Mouse (Mus musculus): ENCODE results near the gene Nedd8. TPM values are rescaled to one million over a fixed set of nuclear protein-coding genes. Genes with fewer than 3 reads are reported as not detected.

Gene Nedd8
- total RNA-seq, 2 experiments from 2014 or later = 303 to 311 TPM

DNA sequence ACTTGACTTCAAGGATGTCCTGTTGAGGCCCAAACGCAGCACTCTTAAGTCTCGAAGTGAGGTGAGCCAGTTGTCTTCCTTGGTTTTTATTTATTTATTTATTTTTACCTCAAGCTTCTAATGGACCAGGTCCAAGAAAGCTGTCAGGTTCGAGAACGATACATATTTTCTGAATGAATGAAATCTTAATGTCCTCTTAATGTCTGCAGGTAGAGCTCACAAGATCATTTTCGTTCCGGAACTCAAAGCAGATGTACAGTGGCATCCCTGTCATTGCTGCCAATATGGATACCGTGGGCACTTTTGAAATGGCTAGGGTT, 777 bp upstream of the Nedd8 start:
- DNase-seq (ENCODE audit: extremely low spot score in 1 of 2, low spot score in 1 of 2) = no peak

GRCm38 (mm10) chr14:55671486-55671832, 465 bp downstream of the Nedd8 start:
- DNase-seq (ENCODE audit: extremely low spot score in 1 of 2, low spot score in 1 of 2) = no peak

- no peak for DNase-seq (ENCODE audit: extremely low spot score in 1 of 2, low spot score in 1 of 2)
Observed at GRCm38 (mm10) chr14:55660636-55661035, 11.3 kb downstream of the Nedd8 start.

DNA sequence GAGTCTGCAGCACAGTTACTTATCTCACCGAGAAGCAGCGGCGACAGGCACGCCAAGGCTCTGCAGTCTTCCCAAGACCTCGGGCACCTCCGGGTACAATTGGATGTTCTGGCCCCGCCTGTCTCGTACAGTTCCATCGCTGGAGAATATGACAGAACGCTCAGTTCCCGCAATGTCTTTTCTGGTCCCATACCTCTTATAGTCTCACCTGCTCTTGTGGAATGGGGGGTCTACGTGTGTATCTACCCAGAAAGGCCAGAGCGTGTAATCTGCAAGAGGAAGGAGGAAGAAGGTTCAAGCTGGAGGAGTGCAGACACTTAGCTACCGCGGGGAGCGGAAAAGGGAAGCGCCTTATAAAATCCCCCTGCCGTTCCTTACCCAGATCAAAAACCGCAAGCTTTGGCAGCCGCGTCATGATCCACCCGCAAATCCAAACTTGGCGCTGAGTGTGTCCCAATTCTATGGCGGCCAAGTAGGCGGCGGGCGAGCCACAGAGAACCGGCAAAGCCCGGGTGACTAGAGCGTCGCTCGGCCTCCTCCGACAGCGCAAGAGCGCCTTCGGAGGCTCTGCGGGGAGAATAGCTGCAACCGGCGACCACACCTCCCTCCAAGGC, 11.9 kb downstream of the Nedd8 start, which contains the start of gene Mdp1:
Gene Mdp1, minus strand, starts transcription at position 549 of the 614 bp plus-strand sequence.
- peak; percentile 67 to 68 for DNase-seq (ENCODE audit: extremely low spot score in 1 of 2, low spot score in 1 of 2)

DNA sequence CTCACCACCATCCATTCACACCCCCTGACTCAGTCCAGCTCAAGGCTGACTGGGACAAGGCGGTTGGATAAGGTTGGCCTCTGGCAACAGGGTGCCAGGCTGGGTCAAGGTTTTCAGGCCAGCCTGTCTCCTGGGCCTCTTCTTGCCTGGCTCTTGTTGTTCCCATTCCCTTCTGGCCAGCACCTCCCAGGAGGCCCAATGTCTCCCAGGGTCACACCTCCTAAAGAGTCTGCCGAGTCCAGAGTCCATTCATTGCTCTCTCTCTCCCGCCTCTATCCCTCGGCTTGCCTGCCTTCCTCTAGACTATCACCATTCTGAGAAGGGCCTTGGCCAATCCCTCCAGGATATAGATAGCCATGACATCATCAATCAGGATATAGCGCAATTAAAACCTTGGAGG, 13.9 kb downstream of the Nedd8 start:
- DNase-seq (ENCODE audit: extremely low spot score in 1 of 2, low spot score in 1 of 2) = no peak

DNA sequence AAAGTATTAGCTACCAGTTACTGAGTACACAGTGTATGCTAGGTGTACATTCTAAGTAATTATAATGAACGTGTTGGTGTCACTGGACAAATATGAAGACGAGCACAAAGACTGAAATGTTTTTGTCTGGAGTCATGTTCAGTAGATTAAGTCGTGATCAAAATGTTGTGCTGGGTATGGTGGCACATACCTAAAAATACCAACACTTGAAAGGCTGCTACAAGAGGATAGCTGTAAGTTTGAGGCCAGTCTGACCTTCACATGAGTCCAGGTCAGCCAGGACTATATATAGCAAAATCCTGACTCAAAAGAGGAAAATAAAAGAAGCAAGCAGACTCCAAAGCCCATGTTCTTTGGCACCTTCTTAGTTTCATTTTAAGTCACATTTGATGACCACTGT, 15.0 kb downstream of the Nedd8 start:
- DNase-seq (ENCODE audit: extremely low spot score in 1 of 2, low spot score in 1 of 2) = no peak

DNA sequence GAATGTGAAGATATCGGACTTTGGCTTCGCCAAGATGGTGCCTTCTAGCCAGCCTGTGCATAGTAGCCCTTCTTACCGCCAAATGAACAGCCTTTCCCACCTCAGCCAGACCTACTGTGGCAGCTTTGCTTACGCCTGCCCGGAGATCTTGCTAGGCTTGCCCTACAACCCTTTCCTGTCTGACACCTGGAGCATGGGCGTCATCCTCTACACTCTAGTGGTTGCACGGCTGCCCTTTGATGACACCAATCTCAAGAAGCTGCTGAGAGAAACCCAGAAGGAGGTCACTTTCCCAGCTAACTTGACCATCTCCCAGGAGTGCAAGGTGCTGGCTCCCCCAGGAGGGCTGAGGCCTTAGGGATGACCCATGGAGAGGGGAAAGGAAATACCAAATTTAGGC, 20.4 kb downstream of the Nedd8 start:
- DNase-seq (ENCODE audit: extremely low spot score in 1 of 2, low spot score in 1 of 2) = no peak

DNA sequence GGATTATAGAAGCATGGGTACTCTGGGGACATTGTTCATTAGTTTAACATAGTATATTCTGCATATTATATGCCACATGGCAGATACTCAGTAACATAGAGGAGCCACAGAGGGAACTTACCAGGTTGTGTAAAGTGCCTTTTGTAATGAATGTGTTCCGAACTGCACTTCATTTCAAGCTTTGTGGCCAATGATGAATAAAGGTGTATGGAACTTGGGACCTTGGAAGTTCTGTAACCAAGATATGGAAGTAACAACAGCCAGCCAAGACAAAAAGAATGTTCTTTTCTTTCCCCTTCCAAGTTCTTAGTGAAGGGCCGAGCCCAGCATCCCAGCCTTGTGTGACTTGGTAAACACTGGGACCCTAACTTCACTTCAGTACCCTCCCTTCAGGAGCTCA, 22.0 kb downstream of the Nedd8 start, which contains the start of gene Tssk4:
Gene Tssk4, plus strand, starts transcription at position 301 of the 400 bp plus-strand sequence.
- no peak for DNase-seq (ENCODE audit: extremely low spot score in 1 of 2, low spot score in 1 of 2)

- no peak for DNase-seq (ENCODE audit: extremely low spot score in 1 of 2, low spot score in 1 of 2)
Observed at GRCm38 (mm10) chr14:55644261-55644888, 27.5 kb downstream of the Nedd8 start.

DNA sequence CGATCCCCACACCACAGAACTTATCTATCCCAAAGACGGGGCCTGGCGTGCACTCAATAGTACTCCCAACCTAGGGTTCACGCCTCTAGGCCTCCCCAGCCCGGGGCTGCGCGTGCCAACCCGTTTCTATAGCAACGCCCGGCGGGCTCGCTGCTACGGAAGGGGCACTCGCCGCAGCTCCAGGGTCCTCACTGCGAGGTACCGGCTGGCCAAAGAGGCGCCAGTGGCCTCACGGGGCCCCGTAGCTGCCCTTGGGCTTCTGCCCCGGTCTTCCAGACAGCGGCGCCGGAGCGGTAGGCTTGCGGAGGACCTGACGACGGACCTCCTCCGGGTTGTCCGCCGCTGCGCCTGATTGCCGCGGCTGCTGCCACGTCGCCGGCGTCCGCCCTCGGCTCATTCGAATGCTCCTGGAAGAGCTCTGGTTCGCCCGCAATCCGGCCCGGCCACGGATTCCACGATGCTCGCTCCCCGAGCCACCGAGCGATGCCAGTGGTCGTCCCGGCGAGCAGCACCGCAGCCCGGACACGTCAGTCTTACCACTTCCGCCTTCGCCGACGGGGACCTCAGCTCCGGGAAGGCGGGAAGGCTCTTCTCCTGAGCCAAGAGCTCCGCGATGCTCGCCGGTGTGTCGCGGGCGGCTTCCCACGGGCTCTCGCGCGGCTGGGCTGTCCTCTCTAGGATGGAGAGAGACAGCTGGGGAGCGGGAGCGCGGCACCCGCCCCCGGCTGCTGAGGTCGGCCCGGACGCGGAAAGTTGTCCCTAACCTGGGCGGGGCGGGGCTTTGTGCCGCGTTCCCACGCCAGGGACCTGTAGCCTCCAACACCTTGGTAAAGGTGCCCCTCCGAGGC, 28.6 kb downstream of the Nedd8 start, which contains the start of gene Tm9sf1:
Gene Tm9sf1, minus strand, starts transcription at position 747 of the 848 bp plus-strand sequence.
- DNase-seq (ENCODE audit: extremely low spot score in 1 of 2, low spot score in 1 of 2) = peak; percentile 78 to 96

DNA sequence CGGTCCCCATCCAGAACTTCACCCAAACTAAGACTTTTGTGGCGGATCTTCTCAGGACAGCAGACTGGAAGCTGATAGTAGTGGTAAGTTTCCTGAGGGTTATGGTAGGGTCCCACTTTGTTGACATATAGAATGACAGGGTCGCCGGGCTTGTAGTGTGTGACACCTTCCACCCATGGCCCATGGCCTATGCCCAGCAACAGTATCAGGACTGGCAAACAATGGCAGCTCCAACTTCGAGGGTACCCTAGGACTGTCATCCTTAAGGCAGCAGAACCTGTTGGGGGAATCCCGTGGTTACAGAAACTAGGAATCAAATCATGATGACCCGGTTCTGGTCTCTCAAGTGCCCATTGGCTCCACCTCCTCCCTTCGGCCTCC, 29.3 kb downstream of the Nedd8 start:
- no peak for DNase-seq (ENCODE audit: extremely low spot score in 1 of 2, low spot score in 1 of 2)

GRCm38 (mm10) chr14:55641291-55641690, 30.6 kb downstream of the Nedd8 start:
- DNase-seq (ENCODE audit: extremely low spot score in 1 of 2, low spot score in 1 of 2) = no peak

- DNase-seq (ENCODE audit: extremely low spot score in 1 of 2, low spot score in 1 of 2) = no peak
Observed at GRCm38 (mm10) chr14:55640816-55641215, 31.1 kb downstream of the Nedd8 start.

DNA sequence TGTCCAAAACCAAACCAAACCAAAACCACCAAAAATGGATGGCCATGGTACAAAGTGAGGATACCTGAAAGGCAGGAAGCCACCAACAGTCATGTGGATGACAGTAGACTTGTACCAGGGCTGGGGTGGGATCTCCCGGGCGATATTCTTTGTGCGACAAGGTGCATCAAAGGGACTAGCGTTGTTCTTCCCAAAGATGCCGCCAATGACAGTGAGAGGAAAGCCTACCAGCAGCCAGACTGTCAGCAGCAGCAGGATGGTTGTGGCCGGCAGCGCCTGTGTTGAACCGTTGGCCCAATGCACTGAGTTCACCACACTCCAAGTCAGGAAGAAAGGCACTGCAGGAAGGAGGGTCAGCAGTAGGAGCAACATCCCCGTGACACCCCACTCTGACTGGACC, 34.1 kb downstream of the Nedd8 start, which contains the start of gene Gm49378:
Gene Gm49378, minus strand, starts transcription at position 101 of the 400 bp plus-strand sequence.
- DNase-seq (ENCODE audit: extremely low spot score in 1 of 2, low spot score in 1 of 2) = no peak

GRCm38 (mm10) chr14:55635523-55636007, 36.4 kb downstream of the Nedd8 start, which contains the start of gene Ipo4:
Ipo4 (minus strand) TSS chr14:55635957.
- peak; percentile 79 for DNase-seq (ENCODE audit: extremely low spot score in 1 of 2, low spot score in 1 of 2)

- DNase-seq (ENCODE audit: extremely low spot score in 1 of 2, low spot score in 1 of 2) = peak in 1 of 2 experiments; percentile 24
Observed at GRCm38 (mm10) chr14:55634874-55635522, 36.9 kb downstream of the Nedd8 start.

DNA sequence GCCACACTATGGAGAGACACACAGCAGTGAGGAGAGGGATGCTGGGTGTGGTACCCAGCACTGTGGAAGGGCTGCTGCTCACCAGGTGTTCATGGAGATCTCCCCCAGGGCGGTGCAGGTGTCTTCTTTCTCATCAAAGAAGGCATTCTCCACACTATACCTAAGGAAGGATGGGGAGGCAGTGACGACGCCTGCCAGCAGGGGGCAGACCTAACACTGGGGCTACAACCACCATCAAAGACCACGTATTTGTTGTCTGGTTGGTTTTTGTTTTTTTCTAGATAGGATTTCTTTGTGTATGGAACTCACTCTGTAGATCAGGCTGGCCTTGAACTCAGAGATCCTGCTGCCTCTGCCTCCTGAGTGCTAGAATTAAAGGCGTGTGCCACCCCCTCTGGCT, 42.6 kb downstream of the Nedd8 start:
- peak in 1 of 2 experiments; percentile 66 for DNase-seq (ENCODE audit: extremely low spot score in 1 of 2, low spot score in 1 of 2)

DNA sequence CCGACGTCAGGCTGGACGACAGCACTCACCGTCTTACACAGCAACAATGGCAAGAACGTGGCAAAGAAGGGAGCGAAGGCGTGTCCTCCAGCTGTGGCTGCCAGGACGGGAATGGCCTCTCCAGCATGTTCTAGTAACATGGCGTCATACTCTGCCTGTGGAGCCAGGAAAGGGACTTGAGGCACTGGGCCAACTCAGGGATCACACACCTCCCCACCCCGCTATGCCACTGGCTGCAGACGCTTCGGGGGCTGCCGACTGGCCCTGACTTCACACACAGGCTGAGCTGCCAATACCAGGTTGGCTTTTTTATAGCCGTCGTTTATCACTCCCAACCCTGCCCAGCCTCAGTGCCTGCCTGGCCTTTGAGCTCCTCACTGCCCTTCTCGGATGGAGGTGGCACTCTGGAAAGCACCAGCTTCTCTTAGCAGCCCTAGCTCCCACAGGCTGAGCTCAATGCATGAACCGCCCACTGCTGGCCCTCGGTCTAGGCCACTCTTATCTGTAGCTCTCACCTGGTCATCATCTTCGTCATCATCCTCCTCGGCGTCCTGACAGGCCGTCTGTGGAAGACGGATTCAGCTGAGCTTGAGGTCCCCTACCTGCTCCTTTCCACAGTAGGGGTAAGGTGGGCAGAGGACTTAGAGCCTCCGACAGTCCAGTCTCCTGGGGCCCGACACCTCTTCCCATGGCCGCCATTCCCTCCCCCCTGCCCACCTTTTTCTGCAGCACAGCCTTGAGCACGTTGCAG, 43.7 kb downstream of the Nedd8 start:
- DNase-seq (ENCODE audit: extremely low spot score in 1 of 2, low spot score in 1 of 2) = no peak

- no peak for DNase-seq (ENCODE audit: extremely low spot score in 1 of 2, low spot score in 1 of 2)
Observed at GRCm38 (mm10) chr14:55618486-55619195, 53.3 kb downstream of the Nedd8 start.

Data from layer of hippocampus, postnatal 25 days (tissue).